Mouse (Mus musculus) kidney, adult 9 months (tissue): ENCODE data around the gene Macrod1.
"Not testable (repeated sequence)": the region's sequence is repeated elsewhere in the genome, so short reads cannot be mapped to it uniquely, and the experiment has no call there.

Experiments used
- DNase-seq: peaks from one replicate; pipeline ENCODE4 v3.0.0; 2022

The Macrod1 gene

GRCm38 (mm10) chr19:7057126-7057721 is 614 bp downstream of the Macrod1 start:
- DNase-seq = no peak

- DNase-seq = peak; percentile 95
Measured at GRCm38 (mm10) chr19:7057722-7058207, 1.2 kb downstream of the Macrod1 start.

GRCm38 (mm10) chr19:7058541-7058940 is 1.9 kb downstream of the Macrod1 start:
- no peak for DNase-seq

- no peak for DNase-seq
Measured at GRCm38 (mm10) chr19:7062110-7062509, 5.5 kb downstream of the Macrod1 start.

GRCm38 (mm10) chr19:7062916-7063315 is 6.3 kb downstream of the Macrod1 start:
- DNase-seq = no peak

DNA sequence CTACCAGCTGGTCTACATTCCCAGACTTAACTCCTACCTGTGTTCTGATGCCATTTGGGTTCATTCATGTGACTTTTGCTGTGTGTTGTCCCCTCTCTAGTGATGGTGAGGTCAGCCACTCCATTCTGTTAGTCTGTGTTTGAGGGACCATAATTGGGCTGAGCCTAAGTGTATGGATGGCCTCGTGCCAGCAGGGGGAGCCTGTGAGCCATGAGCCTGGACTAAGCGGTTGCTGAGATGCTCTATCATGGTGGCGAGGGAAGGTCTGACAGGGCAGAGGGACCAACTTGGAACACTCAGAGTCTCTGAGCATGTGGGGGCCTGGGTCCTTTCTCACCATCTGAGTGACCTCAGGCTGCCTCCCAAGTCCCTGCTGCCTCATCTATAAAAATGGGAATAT is 8.0 kb downstream of the Macrod1 start:
- peak; percentile 83 for DNase-seq

DNA sequence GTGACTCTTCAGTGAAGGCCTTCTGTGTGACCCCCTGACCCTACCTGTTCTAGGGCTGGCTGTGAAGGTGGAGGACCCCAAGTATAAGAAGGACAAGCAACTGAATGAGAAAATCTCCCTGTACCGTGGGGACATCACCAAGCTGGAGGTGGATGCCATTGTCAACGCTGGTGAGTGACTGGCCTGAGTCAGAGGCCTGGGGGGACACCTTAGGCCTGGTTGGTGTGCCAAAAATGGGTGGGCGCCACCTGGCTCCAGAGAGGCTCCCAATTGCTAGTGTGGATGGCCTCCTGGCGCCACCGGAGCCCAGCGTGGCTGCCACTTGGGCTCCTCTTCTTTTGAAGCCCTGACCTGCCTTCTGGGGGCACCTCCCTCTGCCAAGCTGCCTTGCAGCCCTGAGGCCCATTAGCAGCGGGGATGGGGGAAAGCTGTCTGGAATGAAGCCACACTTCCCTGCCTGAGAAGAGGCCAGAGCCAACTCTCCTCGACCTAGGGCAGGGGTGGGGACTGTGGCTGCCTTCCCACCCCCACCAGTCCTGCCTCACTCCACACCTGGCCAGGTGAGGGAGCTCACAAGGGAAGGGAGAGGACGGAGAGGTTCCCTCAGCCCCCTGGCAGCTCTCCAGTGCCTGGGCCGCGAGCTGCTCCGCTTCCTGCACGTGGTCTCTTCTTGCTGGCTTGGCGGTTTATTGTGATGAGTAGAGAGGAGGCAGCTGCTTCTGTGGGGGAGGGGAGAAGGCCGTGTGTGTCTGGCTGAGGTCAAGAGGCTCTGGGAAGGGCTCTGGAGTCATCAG is 9.6 kb downstream of the Macrod1 start:
- DNase-seq = peak; percentile 76

DNA sequence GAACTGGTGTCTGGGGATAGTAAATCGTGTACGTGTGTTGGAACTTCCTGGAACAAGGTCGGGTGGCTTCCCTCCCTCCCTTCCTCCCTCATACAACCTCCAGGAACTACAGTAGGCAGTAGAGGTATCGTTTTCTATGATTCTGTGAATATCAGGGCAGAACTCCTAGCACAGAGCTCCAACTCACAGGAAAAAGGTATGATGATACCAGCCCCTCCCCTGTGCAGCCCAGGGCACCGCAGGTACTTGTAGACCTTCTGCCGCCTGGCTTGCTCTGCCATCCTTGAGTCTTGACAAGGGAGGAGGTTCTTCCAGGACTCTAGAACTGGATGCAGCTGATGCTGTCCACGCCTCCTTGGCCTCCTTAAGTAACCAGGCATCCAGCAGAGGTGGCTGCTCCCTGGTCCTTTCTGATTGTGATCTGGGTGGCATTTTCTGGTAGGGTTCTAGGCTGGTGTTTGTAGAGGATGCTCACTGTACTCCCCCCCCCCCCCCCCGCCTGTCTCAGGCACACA is 10.3 kb downstream of the Macrod1 start:
- DNase-seq = no peak

- no peak for DNase-seq
Measured at GRCm38 (mm10) chr19:7067344-7068050, 10.9 kb downstream of the Macrod1 start.

- peak; percentile 80 for DNase-seq
Measured at GRCm38 (mm10) chr19:7068136-7068535, 11.5 kb downstream of the Macrod1 start.

DNA sequence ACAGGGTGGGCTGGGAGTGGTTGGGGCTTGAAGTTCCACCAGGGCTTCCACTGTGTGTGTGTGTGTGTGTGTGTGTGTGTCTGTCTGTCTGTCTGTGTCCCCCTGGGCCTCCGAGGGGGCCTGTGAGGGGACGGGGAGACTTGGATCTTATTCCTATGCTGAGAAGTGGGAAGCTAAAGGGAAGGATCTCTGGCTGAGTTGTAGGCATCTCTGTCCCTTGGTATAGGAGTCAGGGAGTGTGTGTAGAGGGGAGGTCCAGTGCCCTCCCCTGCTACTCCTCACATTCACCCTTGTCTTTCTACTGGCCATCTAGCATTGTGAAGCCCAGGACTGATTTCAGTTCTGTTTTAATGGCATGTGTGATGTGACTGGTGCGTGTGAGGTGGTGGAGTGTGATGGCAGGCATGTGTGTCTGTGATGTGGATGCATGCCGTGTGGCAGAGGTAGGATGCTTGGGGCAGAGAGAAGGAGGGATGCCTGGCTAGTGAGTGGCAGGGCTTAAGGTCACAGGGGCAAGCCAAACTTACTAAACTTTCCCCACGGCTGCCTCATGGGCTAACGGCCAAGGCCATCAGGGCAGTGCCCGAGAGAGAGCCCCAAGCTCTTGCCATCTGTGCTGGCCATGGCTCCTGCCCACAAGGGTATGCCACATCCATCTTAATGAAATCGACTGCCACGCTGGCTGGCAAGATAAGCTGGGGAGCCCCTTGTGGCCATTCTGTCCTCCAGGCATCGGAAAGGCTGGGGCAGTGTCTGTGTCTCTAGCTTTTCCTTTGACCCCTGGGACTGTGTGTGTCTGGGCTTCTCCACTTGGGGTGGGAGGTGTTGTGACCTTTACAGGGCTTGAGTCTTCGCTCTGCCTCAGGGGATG is 12.3 kb downstream of the Macrod1 start:
- DNase-seq = no peak

DNA sequence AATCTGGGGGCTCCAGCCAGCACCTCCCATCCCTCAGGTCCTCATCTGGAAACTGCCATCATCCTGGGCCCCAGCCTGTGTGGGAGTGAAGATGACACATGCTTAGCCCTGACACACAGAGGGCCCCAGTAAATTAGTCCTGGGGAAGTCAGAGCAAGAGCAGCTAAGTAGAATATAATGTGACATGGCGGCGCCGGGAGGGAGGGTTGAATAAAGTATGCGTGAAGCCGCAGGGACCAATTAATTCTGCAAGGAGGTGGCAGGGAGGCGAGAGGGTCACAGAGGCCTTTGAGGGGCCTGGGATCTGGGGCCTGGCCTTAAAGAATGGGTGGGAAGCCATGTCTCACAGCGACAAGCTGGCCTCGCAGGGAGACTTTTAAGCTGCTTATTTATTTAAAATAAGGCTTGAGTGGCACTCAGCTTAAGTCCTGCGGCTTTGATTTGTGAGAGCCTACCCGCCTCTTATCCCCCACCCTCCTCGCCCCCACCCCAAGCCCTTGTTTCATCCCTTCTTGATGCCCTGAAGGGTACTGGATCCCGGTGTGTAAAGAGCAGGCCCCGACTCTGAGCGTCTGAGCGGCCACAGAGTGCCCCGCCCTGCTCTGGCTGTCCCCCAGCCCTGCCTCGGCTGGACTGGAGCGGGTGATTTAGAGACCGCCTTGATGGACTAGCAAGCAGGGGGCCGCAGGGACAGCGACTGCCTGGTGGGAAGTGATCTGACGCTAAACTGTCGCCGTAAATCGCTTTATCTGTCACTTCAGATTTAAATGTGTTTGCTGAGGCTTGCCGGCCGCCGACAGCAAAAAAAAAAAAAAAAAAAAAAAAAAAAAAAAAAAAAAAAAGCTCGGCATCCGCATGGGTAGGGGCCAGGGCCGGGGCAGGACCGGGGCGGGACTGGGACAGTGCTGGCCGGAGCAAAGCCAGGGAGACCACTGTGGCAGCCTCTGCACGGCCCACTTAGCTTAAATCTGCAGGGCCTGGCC is 13.5 kb downstream of the Macrod1 start:
- DNase-seq = no peak

- DNase-seq = no peak
Measured at GRCm38 (mm10) chr19:7070775-7071174, 14.2 kb downstream of the Macrod1 start.

DNA sequence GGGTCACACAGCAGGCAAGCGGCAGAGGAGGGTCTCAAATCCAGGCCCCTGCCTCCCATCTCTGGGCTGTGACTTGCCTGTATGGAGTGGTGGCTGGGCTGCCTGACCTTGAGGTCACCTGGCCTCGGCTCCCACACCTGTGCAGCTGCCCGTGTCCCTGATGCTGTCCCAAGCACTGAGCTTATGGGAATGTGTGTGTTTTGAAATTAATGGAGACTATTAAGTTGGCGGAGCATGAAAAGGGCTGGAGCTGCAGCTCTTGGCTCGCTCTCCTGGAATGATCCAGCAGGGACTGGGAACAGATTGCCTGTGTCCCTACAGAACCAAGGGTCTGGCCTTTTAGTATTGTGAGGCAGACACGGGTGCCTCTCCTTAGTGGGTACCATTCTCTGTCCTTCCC is 15.6 kb downstream of the Macrod1 start:
- peak; percentile 74 for DNase-seq

DNA sequence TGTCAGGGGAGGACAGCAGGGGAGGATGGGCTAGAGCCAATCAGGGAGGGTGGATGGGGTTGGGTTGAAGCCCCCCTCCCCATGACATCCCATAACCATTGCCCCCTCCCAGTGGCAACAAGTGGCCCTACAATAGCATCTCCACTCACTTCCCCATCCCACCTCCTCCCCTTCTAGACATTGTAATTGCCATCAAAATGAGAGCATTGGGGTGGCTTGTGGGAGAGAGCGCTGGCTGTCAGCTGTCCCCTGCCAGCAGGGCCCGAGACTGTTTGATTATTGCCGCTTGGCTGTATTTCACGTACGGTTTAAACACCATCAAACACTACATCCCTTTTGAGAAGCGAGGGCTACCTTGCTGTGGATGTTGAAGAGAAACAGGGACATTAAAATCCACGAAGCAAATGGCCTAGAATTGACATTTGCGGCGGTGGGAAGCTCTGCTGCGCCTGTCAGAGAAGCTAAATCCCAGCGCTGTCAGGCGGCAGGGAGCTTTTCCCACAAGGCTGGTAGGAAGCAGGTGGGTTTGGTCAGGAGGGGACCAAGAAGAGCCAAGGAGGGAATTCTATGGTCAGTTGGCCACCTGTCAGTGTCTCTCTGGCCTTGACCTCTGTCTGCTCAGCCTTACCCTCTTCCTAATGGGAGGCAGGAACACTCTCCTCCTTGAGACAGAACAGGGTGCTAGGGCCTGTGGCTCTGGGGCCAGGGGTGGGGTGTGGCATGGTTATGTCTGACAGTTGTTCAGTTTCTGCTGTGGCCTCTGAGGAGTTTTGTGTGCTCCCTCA is 17.6 kb downstream of the Macrod1 start:
- DNase-seq = no peak

DNA sequence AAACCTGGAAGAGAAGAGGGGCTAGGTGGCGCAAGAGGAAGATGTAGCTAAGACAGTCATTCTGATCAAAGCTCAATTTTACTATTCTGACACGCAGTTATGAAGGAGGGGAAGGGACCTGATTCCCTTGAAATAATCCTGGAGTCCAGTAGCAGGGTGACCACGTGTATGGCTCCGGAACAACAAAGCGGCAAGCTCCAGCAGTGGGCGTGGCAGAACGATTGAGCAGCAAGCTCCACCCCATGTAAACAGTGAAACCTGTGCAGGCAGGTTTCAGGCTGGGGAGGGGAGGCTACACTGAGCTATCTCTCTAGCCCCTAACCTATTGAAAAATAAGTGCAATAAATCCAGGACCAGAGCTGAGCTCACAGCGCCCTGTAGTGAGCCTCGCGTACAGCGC is 18.7 kb downstream of the Macrod1 start:
- not testable (repeated sequence) for DNase-seq

DNA sequence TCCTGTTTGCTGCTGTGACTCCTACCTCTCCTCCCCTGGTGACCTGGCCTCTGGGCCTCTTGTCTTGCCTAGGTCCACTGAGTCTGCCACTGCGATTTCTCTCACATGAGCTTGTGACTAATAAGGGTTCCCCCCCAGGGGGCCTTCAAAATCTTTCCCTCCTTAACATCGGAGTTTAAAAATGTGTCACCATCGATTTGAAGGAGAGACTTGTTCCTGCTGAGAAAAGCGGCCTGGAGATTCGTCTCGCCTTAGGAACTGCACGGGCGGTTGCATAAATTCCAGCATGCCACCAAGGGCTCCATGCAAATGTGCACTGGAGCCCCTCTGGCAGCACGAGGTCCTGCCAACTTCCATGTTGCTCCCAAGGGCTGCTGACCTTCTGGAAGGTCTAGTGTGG is 21.1 kb downstream of the Macrod1 start:
- no peak for DNase-seq

DNA sequence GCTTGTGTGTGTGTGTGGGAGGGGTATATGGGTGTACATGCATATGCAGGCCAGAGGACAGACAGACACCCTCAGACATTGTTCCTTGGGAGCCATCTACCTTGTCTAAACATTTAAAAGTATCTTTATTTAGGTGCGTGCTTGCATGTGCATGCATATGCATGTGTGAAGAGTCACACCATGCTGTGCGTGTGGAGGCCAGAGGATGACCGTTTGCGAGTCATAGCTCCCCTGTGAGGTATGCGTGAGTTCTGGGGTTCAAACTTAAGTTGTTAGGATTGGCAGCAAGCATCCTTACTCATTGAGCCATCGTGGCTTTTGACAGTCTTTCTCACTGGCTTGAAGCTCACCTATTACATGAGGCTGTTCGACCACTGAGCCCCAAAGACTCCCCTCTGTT is 21.7 kb downstream of the Macrod1 start:
- no peak for DNase-seq

DNA sequence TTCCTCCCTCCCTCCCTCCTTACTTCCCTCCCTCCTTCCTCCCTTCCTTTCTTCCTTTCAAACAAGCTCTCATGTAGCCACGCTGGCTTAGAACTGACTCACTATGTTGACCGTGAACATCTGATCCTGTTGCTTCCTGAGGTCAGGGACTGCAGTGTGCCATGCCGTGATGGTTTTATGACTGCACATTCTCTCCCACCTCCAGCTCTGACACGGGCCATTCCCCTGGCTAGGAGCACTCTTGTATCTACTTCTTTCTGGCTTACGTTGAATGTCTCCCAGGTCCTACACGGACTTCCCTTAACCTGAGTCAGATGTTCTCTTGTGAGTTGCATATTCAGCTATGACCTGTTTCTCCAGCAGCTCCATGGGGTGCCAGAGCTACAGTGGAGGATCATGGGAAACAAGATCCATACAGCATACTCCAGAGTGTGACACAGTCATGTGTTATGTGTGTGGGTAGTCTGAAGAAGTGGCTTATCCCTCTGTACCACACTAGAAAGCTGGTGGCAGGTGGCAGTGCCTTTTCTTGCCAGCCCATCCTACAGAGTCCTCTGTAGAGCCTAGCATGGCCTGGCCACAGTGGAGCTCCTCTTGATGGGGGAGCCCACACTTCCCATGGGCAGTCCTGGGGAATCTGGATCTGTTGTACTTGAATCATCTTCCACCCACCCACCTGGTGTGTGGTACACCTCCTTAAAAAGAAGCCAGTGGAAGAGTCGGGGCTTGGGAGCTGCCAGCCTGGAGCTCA is 25.1 kb downstream of the Macrod1 start:
- no peak for DNase-seq
